Mouse (Mus musculus): ENCODE results near the gene Grin2a. TPM values are rescaled to one million over a fixed set of nuclear protein-coding genes. Genes with fewer than 3 reads are reported as not detected.

Gene Grin2a
- total RNA-seq, 2 experiments from 2014 or later: not detected

DNA sequence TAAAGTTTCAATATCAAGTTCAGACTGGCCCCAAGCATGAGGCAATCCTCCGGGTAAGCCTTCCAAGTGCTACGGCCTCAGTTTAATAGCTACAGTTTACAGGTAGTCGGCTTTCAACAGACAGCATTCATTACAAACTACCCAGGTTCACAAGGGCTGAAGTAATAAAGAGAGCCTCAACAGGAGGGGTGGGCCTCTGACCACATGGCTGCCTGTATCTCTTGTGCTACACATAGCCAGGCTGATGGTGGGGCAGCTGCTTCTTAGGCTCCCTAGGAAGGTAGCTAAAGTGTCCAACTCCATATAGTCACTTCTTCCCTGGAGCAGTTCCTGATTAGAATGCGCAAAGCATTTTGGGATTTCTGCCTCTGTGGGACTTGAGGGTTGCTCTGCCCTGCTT is 109.2 kb downstream of the Grin2a start:
- no peak for ATAC-seq (replicated peaks; ENCODE audit: low FRiP score, poor library complexity, severe bottlenecking)

DNA sequence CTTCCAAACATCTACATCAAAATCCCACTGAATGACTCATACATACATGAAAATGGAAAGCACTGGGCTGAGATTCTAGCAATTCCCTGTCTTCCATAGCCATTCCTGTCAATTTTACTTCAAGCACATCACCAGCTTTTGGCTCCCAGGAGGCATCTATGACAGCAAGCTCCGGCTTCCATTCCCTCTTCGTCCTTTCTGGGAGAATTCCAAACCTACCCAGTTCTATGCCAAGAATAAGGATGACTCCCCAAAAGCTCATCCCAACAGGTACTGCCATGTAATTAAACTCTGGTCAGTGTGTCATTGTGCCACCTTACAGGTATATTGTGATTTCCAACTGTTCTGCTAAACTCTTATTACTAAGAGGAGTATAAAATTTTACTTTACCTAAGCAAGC is 111.2 kb downstream of the Grin2a start:
- ATAC-seq (replicated peaks; ENCODE audit: low FRiP score, poor library complexity, severe bottlenecking): no peak

- ATAC-seq (replicated peaks; ENCODE audit: low FRiP score, poor library complexity, severe bottlenecking): no peak
Observed at GRCm38 (mm10) chr16:9882420-9882819, 112.9 kb downstream of the Grin2a start.

- ATAC-seq (replicated peaks; ENCODE audit: low FRiP score, poor library complexity, severe bottlenecking): no peak
Observed at GRCm38 (mm10) chr16:9873001-9873400, 122.4 kb downstream of the Grin2a start.

GRCm38 (mm10) chr16:9865710-9866109 is 129.7 kb downstream of the Grin2a start:
- ATAC-seq (replicated peaks; ENCODE audit: low FRiP score, poor library complexity, severe bottlenecking): no peak

GRCm38 (mm10) chr16:9865039-9865438 is 130.3 kb downstream of the Grin2a start:
- ATAC-seq (replicated peaks; ENCODE audit: low FRiP score, poor library complexity, severe bottlenecking): no peak

DNA sequence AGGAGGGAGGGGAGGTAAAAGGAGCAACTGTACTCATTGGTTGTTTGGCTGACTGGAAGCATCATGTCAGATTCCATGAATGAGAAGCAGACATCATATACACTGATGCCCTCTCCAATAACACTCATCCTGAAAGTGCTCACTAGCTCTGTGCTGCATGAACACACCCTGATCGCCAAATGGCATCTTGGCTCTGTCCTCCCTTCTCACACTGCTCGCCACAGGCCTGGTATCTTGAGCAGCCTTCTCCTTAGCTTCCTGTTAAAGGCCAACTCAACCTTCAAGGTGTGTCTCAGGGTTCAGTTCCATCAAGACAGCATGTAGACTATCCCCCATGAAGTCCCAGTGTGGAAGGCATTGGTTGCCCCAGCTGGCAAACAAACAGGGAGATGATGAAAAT is 137.6 kb downstream of the Grin2a start:
- no peak for ATAC-seq (replicated peaks; ENCODE audit: low FRiP score, poor library complexity, severe bottlenecking)

DNA sequence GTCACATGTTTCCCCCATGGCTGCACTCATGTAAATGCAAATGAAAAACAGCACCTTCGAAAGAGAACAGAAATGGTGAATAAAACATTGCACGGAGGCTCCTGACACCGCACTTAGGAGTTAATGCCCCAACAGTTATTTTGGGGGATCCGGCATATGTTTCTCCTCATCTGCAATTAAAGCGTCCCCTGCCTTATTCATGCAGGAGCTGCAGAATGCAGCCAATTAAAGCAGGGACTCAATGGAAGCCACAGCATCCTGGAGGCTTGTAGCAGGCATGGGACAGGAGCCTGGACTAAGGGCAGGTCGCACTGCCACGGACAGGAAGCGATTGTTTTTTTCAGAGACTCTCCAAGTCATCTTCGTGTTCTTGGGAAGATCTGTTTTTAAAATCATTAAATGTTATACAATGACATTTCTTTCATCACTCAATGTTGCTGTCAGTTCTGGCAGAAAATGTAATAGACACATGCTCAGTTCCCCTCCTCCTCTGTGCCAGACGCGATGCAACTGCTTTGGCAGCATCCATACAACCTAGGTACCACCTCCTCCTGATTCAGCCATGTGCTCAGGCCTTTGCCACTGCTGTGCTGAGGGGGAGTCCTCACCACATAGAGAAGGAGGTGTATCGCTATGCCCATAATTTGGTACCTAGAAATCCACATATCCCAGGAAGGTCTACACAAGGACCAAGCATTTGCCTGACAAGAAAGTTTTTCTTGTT is 143.9 kb downstream of the Grin2a start:
- ATAC-seq (replicated peaks; ENCODE audit: low FRiP score, poor library complexity, severe bottlenecking): no peak

DNA sequence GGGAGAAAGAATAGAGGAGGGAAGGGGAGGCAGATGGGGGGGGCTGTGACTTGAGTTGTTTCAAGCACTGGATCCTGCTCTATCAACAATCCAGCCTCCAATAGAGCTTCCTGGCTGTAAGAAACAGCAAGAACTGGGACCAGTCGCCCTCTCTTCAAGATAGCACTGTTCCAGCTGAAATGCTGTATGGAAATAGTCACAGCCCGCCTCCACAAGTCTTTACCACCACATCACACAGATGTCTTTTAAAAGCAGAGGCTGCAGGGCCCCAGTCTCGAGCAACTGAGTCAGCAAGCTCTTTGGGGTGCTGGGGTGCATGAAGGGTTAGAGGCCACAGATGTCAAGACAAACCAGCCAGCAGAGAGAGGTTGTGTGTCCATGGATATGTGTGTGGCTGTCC is 153.9 kb downstream of the Grin2a start:
- no peak for ATAC-seq (replicated peaks; ENCODE audit: low FRiP score, poor library complexity, severe bottlenecking)

DNA sequence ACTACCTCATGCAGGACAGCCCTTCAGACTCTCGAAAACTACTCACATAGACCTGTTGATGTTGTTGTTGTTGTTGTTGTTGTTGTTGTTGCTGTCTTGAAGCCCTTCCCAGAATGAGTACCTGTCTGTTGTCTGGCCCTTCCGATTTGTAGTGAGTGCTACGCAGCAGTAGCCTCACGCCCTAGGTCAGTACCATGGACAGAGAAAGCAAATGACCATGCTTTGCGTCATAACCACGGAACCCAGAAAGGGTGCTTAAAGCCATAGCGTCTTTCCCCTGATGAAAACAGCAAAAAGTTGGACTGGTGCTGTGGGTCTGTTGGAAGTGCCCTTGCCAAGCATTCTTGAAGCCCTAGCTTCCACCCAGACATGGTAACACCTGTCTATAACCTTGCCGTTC is 158.8 kb downstream of the Grin2a start:
- ATAC-seq (replicated peaks; ENCODE audit: low FRiP score, poor library complexity, severe bottlenecking): no peak

GRCm38 (mm10) chr16:9834236-9834635 is 161.1 kb downstream of the Grin2a start:
- no peak for ATAC-seq (replicated peaks; ENCODE audit: low FRiP score, poor library complexity, severe bottlenecking)

DNA sequence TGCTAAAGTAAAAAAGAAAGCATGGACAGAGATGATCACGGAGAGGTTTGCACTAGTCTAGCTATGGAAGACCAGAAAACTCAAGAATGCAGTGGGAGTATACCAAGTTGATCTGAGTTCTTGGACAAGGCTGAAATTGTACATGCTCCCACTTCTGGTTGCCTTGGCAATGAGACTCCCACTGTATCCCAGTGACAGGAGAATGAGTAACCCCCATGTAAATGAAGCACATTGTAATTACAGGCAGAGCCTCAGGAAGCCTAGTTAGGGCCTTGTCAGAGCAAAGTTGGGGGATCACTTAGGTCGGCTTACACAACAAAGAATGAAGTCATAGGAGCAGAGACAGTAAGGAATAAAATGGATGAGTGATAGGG is 170.3 kb downstream of the Grin2a start:
- ATAC-seq (replicated peaks; ENCODE audit: low FRiP score, poor library complexity, severe bottlenecking): no peak

GRCm38 (mm10) chr16:9824436-9825109 is 170.8 kb downstream of the Grin2a start:
- no peak for ATAC-seq (replicated peaks; ENCODE audit: low FRiP score, poor library complexity, severe bottlenecking)

- no peak for ATAC-seq (replicated peaks; ENCODE audit: low FRiP score, poor library complexity, severe bottlenecking)
Observed at GRCm38 (mm10) chr16:9823686-9824085, 171.7 kb downstream of the Grin2a start.

DNA sequence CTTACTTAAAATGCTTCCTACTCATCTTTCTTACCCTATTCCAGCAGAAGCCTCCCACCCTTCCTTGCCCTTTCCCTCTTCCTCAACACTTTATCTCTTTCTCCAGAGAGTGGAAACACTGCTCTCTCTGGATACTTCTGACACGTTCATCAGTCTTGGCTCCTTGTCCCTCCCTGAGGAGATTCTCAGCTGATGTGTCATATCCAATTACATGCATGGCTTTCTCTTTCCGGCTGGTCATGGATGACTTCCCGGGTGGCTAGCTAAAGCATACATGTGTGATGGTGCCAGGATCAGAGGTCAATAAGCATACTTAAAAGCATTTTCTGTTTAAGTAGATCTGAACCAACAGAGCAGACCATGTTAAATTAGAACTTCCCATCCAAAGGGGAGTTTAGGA is 175.9 kb downstream of the Grin2a start:
- ATAC-seq (replicated peaks; ENCODE audit: low FRiP score, poor library complexity, severe bottlenecking): no peak

- ATAC-seq (replicated peaks; ENCODE audit: low FRiP score, poor library complexity, severe bottlenecking): no peak
Observed at GRCm38 (mm10) chr16:9801338-9801737, 194.0 kb downstream of the Grin2a start.

- no peak for ATAC-seq (replicated peaks; ENCODE audit: low FRiP score, poor library complexity, severe bottlenecking)
Observed at GRCm38 (mm10) chr16:9800221-9800620, 195.1 kb downstream of the Grin2a start.

DNA sequence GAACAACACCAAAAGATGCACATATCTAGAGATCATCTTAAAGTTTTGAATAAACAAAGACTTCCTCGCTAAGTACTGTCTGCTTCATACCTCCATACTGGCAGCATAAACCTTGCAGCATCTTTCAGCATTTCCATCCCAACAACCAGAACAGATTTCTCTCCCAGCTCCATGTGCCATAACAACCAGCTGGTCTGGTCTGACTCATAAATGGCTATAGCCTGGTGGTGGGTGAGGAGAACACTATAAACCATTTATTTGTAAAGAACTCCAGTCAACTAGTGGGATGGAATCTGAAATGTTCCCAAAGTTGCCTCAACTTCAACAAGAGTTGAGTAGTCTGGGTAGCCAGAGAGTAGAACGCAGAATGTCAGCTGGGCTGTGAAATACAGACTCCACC is 202.4 kb downstream of the Grin2a start:
- no peak for ATAC-seq (replicated peaks; ENCODE audit: low FRiP score, poor library complexity, severe bottlenecking)

DNA sequence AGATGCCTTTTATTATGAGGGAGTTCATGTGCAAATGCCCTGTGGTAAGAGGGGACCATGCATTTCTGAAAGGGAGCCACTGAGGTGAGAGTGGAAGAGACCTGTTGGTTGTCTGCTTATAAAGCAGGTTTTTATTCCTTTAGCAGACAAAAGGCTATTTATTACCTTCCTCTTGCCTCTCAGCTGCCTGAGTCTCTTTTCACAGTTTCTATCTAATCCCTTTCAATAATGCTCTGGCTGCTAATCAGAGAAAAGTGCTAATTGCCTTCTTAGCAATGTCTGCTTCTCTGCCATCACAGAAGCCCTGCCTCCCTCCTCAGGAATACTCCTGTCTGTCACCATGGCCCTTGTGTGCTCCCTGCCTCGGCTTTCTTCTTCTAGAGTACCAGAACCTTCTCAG is 209.1 kb downstream of the Grin2a start:
- no peak for ATAC-seq (replicated peaks; ENCODE audit: low FRiP score, poor library complexity, severe bottlenecking)

DNA sequence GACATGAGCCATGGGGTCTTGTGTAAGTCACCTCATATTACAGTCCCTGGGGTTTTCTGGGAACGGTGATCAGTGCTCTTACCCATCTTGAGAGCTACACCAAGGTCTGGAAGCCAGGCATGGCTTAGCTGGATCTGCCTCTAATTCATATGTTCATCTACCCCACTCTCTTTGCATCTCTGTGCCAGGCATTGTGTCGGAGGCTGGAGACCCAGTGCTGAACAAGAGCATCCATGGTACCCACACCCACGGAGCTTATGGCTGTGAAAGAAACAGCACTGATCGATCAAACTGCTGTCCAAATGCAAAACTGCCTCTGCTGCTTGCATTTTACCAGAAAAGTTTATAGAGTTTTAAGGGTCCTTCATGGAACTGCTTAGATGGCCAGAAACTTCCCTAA is 209.5 kb downstream of the Grin2a start:
- no peak for ATAC-seq (replicated peaks; ENCODE audit: low FRiP score, poor library complexity, severe bottlenecking)

DNA sequence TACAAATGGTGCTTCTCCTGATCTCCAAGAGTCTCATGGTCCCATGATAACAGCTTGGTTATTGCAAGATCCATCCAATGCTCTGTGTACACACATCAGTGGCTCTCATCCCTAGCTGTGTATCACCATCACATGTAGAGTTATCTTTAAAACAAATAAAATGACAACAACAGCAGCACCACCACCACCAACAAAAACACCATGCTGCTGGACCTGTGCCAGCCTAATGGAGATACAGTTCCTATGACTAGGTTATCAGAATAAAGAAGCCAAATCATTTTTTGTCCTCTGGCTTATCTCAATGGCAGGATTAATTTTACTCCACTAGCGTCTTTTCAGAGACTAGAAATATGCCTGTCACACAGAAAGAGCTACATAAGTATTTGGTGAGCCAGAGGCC is 226.4 kb downstream of the Grin2a start:
- ATAC-seq (replicated peaks; ENCODE audit: low FRiP score, poor library complexity, severe bottlenecking): no peak

DNA sequence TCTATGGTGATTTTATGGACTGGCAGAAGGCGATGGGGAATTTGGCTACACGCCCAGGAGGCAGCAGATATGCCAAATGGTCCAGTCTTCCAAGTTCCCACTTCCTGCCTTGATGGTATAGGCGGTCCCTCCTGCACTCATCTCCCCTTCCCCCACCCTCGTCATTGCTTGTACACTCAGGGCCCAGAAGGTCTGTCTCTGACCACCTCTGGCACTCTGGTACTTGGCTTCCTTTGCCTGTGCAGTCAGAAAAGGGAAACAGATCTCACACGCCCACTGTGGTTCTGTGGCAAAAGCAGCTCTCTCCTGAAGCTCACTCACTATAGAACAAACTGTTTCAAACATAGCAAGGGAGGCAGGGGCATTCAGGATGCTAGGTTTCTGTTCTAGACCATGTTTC is 227.0 kb downstream of the Grin2a start:
- no peak for ATAC-seq (replicated peaks; ENCODE audit: low FRiP score, poor library complexity, severe bottlenecking)

Data from erythroblast, adult 5-6 weeks (primary cell).